Mouse (Mus musculus): ENCODE data around the gene Spata17. TPM values are rescaled to one million over a fixed set of nuclear protein-coding genes. Genes with fewer than 3 reads are reported as not detected.

Spata17 gene
- polyA plus RNA-seq, 1 experiment from 2014 or later, result 1.5 TPM

- Histone ChIP-seq H3K9ac (ENCODE audit: low read depth, low read length) (no peak overlapping the region), H3K4me3 (ENCODE audit: low read depth, low read length) (no peak overlapping the region), H3K4me1 (ENCODE audit: control insufficient read depth, insufficient read depth, low read length) (no peaks in the 10 kb centered on the region), H3K4me2 (no peak overlapping the region), H3K27me3 (ENCODE audit: control insufficient read depth, insufficient read depth, low read length) (no peaks in the 10 kb centered on the region), H3K27ac (ENCODE audit: low read depth, low read length) (no peak overlapping the region), H3K9me3 (replicated peaks; ENCODE audit: control insufficient read depth, low read length) (no peaks in the 10 kb centered on the region), H3K36me3 (ENCODE audit: control insufficient read depth, insufficient read depth, low read length) (no peaks in the 10 kb centered on the region)
- WGBS (ENCODE audit: insufficient replicate concordance), result 74% methylated on average over 7 of the region's 7 CpGs
- ATAC-seq (replicated peaks; ENCODE audit: insufficient number of reproducible peaks, low FRiP score, low TSS enrichment), result no peak
These were observed 211.8 kb downstream of the Spata17 start for GRCm38 (mm10) chr1:187003441-187003861.

GRCm38 (mm10) chr1:186997596-186998304, 217.5 kb downstream of the Spata17 start:
- Histone ChIP-seq H3K9me3 (replicated peaks; ENCODE audit: control insufficient read depth, low read length) (0 out of 2 replicates have a peak, but pooled peaks cover under 1% of the 10 kb centered on the region), H3K27me3 (ENCODE audit: control insufficient read depth, insufficient read depth, low read length) (no peaks in the 10 kb centered on the region), H3K4me3 (ENCODE audit: low read depth, low read length) (no peak overlapping the region), H3K4me1 (ENCODE audit: control insufficient read depth, insufficient read depth, low read length) (no peaks in the 10 kb centered on the region), H3K4me2 (no peak overlapping the region), H3K9ac (ENCODE audit: low read depth, low read length) (no peak overlapping the region), H3K36me3 (ENCODE audit: control insufficient read depth, insufficient read depth, low read length) (no peaks in the 10 kb centered on the region), H3K27ac (ENCODE audit: low read depth, low read length) (no peak overlapping the region)
- 87% methylated on average over 21 of the region's 21 CpGs for WGBS (ENCODE audit: insufficient replicate concordance)
- ATAC-seq (replicated peaks; ENCODE audit: insufficient number of reproducible peaks, low FRiP score, low TSS enrichment), result no peak

Other genes starting within 250 kb of the Spata17 start
- gene D1Pas1, start 248.0 kb downstream of the Spata17 start, polyA plus RNA-seq (2014; fragmentation: Nextera tagmentation; extraction: Ambion mirVana), result 0.21 and 0.58 TPM in 2 replicates
- gene Gpatch2, start within 50 bp of the Spata17 start, polyA plus RNA-seq (2014; fragmentation: Nextera tagmentation; extraction: Ambion mirVana), result 16.9 and 17.0 TPM in 2 replicates